Mouse (Mus musculus): ENCODE results near the gene H2-Aa. TPM values are rescaled to one million over a fixed set of nuclear protein-coding genes. Genes with fewer than 3 reads are reported as not detected.

The H2-Aa gene
- polyA plus RNA-seq, 1 experiment, result not detected

DNA sequence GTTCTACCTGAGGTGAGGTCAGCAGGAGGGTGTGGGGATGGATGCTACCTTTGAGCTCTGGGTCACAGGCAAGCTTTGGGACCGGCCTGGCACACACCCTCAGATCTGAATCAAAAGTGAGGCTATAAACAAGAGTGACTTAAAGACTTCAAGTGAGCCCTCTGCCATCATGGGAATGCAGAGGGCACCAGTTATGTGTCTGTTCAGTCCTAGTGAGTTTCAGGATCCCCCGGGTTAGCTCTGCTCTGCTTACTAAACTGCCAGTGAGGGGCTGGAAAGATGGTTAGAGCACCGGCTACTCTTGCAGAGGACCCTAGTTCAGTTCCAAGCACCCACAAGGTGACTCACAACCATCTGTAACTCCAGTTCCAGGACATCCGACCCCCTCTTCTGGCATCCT lies 4.9 kb upstream of the H2-Aa start:
- H3ac ChIP-seq (ENCODE audit: control insufficient read depth, insufficient read length), result no peak overlapping the region
- H3K4me2 ChIP-seq (ENCODE audit: low read depth), result no peak overlapping the region
- no peak for TF ChIP-seq CEBPB (IDR thresholded peaks at IDR 0.05; ENCODE audit: insufficient read depth, poor library complexity, severe bottlenecking)
- no peak for TF ChIP-seq USF1 (IDR thresholded peaks at IDR 0.05; ENCODE audit: low read depth)
- no peak for TF ChIP-seq REST (IDR thresholded peaks at IDR 0.05; ENCODE audit: insufficient read depth, insufficient read length)
- TF ChIP-seq MYOG (IDR thresholded peaks at IDR 0.05; ENCODE audit: control insufficient read depth in 1 of 3, insufficient read depth in 1 of 3, insufficient read length in 2 of 3, low read depth in 2 of 3), result no peak
- TF ChIP-seq MAX (IDR thresholded peaks at IDR 0.05; ENCODE audit: low read depth), result no peak
- no peak for TF ChIP-seq POLR2AphosphoS2 (IDR thresholded peaks at IDR 0.05; ENCODE audit: insufficient read length, low read depth)
- TF ChIP-seq TCF3 (IDR thresholded peaks at IDR 0.05; ENCODE audit: insufficient read length, low read depth), result no peak
- no peak for TF ChIP-seq TCF12 (IDR thresholded peaks at IDR 0.05; ENCODE audit: insufficient read depth, poor library complexity, severe bottlenecking)
- TF ChIP-seq E2F4 (IDR thresholded peaks at IDR 0.05; ENCODE audit: insufficient read depth), result no peak
- no peak for TF ChIP-seq MYOD1 (IDR thresholded peaks at IDR 0.05; ENCODE audit: control insufficient read depth in 1 of 3, insufficient read length in 2 of 3, low read depth in 2 of 3)
- H3K4me3 ChIP-seq, result no peak overlapping the region
- H3K36me3 ChIP-seq (ENCODE audit: control insufficient read depth, insufficient read depth), result no peaks in the 10 kb centered on the region
- peaks cover 5% of the 10 kb centered on the region for H3K27me3 ChIP-seq (ENCODE audit: control insufficient read depth, insufficient read depth, insufficient read length)
- no peaks in the 10 kb centered on the region for H3K79me2 ChIP-seq (ENCODE audit: control insufficient read depth, insufficient read depth)

DNA sequence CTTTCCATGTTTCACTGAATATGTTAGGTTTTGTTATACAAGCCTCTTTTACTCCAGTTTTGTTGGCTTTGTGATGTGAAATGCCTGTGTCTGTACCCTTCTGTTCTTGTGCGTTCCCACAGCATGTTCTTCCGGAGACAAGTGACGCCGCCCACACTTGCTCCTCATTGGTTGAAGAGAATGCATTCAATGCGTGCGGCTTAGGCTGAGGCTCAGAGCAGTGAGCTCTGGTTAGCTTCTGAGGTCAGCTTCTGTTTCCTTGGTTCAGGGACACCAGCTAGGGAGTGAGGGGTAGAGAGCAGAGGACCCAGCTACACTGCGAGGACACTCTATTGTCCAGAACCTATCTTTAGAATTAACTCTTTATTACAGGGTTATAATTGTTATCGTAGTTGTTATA lies 4.0 kb upstream of the H2-Aa start:
- Histone ChIP-seq H3K4me2 (ENCODE audit: low read depth) (no peak overlapping the region), H3K79me2 (ENCODE audit: control insufficient read depth, insufficient read depth) (no peaks in the 10 kb centered on the region), H3K4me3 (no peak overlapping the region), H3K36me3 (ENCODE audit: control insufficient read depth, insufficient read depth) (no peaks in the 10 kb centered on the region), H3ac (ENCODE audit: control insufficient read depth, insufficient read length) (no peak overlapping the region), H3K27me3 (ENCODE audit: control insufficient read depth, insufficient read depth, insufficient read length) (peaks cover 5% of the 10 kb centered on the region)
- no peak for TF ChIP-seq SRF (IDR thresholded peaks at IDR 0.05; ENCODE audit: control insufficient read depth, insufficient read length, low read depth)
- no peak for TF ChIP-seq MYOG (IDR thresholded peaks at IDR 0.05; ENCODE audit: control insufficient read depth in 1 of 3, insufficient read depth in 1 of 3, insufficient read length in 2 of 3, low read depth in 2 of 3)
- no peak for TF ChIP-seq USF1 (IDR thresholded peaks at IDR 0.05; ENCODE audit: low read depth)
- no peak for TF ChIP-seq TCF3 (IDR thresholded peaks at IDR 0.05; ENCODE audit: insufficient read length, low read depth)
- TF ChIP-seq MYOD1 (IDR thresholded peaks at IDR 0.05; ENCODE audit: control insufficient read depth in 1 of 3, insufficient read length in 2 of 3, low read depth in 2 of 3), result no peak
- no peak for TF ChIP-seq TCF12 (IDR thresholded peaks at IDR 0.05; ENCODE audit: insufficient read depth, poor library complexity, severe bottlenecking)
- no peak for TF ChIP-seq MAX (IDR thresholded peaks at IDR 0.05; ENCODE audit: low read depth)
- no peak for TF ChIP-seq POLR2AphosphoS2 (IDR thresholded peaks at IDR 0.05; ENCODE audit: insufficient read length, low read depth)
- TF ChIP-seq E2F4 (IDR thresholded peaks at IDR 0.05; ENCODE audit: insufficient read depth), result no peak
- no peak for TF ChIP-seq POLR2A (IDR thresholded peaks at IDR 0.05; ENCODE audit: insufficient read length, low read depth)

DNA sequence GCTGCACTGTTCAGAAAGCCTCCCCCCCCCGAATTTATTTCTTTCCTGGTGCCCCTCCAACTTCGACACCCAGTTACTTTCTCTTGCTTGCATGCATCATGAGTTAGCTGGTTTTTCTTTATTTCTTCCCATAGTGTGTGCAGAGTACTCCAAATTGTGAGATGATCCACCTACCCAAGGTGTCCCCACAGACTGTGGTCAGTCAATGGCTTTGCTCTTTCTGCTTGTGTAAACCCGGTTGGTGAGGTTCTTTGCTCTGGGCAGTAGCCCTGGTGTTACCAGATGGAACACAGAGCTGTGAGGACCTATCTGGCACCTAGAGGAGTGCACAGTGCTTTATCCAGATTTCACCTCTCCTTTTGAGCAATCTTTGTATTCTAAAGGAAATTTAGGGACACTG lies 508 bp upstream of the H2-Aa start:
- Histone ChIP-seq H3K4me3 (no peak overlapping the region), H3K36me3 (ENCODE audit: control insufficient read depth, insufficient read depth) (no peaks in the 10 kb centered on the region), H3K4me2 (ENCODE audit: low read depth) (no peak overlapping the region), H3ac (ENCODE audit: control insufficient read depth, insufficient read length) (no peak overlapping the region), H3K79me2 (ENCODE audit: control insufficient read depth, insufficient read depth) (no peaks in the 10 kb centered on the region), H3K27me3 (ENCODE audit: control insufficient read depth, insufficient read depth, insufficient read length) (no peaks in the 10 kb centered on the region)
- TF ChIP-seq USF1 (IDR thresholded peaks at IDR 0.05; ENCODE audit: low read depth), result no peak
- no peak for TF ChIP-seq CEBPB (IDR thresholded peaks at IDR 0.05; ENCODE audit: insufficient read depth, poor library complexity, severe bottlenecking)
- no peak for TF ChIP-seq POLR2AphosphoS2 (IDR thresholded peaks at IDR 0.05; ENCODE audit: insufficient read length, low read depth)
- no peak for TF ChIP-seq TCF3 (IDR thresholded peaks at IDR 0.05; ENCODE audit: insufficient read length, low read depth)
- TF ChIP-seq MYOG (IDR thresholded peaks at IDR 0.05; ENCODE audit: control insufficient read depth in 1 of 3, insufficient read depth in 1 of 3, insufficient read length in 2 of 3, low read depth in 2 of 3), result no peak
- TF ChIP-seq E2F4 (IDR thresholded peaks at IDR 0.05; ENCODE audit: insufficient read depth), result no peak

- H3K27me3 ChIP-seq (ENCODE audit: control insufficient read depth, insufficient read depth, insufficient read length), result no peaks in the 10 kb centered on the region
- H3K4me2 ChIP-seq (ENCODE audit: low read depth), result no peak overlapping the region
- no peak overlapping the region for H3K4me3 ChIP-seq
- no peak for TF ChIP-seq SRF (IDR thresholded peaks at IDR 0.05; ENCODE audit: control insufficient read depth, insufficient read length, low read depth)
- no peak for TF ChIP-seq TCF3 (IDR thresholded peaks at IDR 0.05; ENCODE audit: insufficient read length, low read depth)
- no peak for TF ChIP-seq POLR2AphosphoS2 (IDR thresholded peaks at IDR 0.05; ENCODE audit: insufficient read length, low read depth)
- TF ChIP-seq CEBPB (IDR thresholded peaks at IDR 0.05; ENCODE audit: insufficient read depth, poor library complexity, severe bottlenecking), result no peak
- no peak for TF ChIP-seq MAX (IDR thresholded peaks at IDR 0.05; ENCODE audit: low read depth)
- TF ChIP-seq USF1 (IDR thresholded peaks at IDR 0.05; ENCODE audit: low read depth), result no peak
- TF ChIP-seq E2F4 (IDR thresholded peaks at IDR 0.05; ENCODE audit: insufficient read depth), result no peak
- no peak for TF ChIP-seq POLR2A (IDR thresholded peaks at IDR 0.05; ENCODE audit: insufficient read length, low read depth)
- TF ChIP-seq REST (IDR thresholded peaks at IDR 0.05; ENCODE audit: insufficient read depth, insufficient read length), result no peak
- no peak for TF ChIP-seq MYOG (IDR thresholded peaks at IDR 0.05; ENCODE audit: control insufficient read depth in 1 of 3, insufficient read depth in 1 of 3, insufficient read length in 2 of 3, low read depth in 2 of 3)
- TF ChIP-seq TCF12 (IDR thresholded peaks at IDR 0.05; ENCODE audit: insufficient read depth, poor library complexity, severe bottlenecking), result no peak
- TF ChIP-seq MYOD1 (IDR thresholded peaks at IDR 0.05; ENCODE audit: control insufficient read depth in 1 of 3, insufficient read length in 2 of 3, low read depth in 2 of 3), result no peak
- no peaks in the 10 kb centered on the region for H3K79me2 ChIP-seq (ENCODE audit: control insufficient read depth, insufficient read depth)
- no peak overlapping the region for H3ac ChIP-seq (ENCODE audit: control insufficient read depth, insufficient read length)
- no peaks in the 10 kb centered on the region for H3K36me3 ChIP-seq (ENCODE audit: control insufficient read depth, insufficient read depth)
These were observed 624 bp downstream of the H2-Aa start for GRCm38 (mm10) chr17:34286999-34287398.

DNA sequence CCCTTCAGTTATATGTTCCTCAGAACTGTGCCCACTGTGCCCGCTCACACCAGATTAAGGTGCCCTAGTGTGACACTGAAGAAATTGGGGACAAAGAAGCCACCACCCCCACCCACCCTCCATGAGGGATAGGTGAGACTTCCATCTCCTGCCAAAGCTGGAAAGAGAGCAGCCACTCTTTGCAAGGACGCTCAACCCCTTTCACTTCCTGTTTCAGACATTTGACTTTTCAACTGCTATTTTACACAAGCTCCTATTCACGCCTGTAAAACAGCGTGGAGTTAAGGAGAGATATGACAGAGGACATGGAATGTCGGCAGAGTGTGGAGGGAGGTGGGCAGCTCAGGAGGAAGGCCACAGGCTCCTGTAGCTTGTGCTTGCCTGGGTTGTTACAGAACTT lies 1.1 kb downstream of the H2-Aa start:
- H3K36me3 ChIP-seq (ENCODE audit: control insufficient read depth, insufficient read depth), result no peaks in the 10 kb centered on the region
- H3ac ChIP-seq (ENCODE audit: control insufficient read depth, insufficient read length), result no peak overlapping the region
- no peaks in the 10 kb centered on the region for H3K27me3 ChIP-seq (ENCODE audit: control insufficient read depth, insufficient read depth, insufficient read length)
- H3K4me3 ChIP-seq, result no peak overlapping the region
- H3K4me2 ChIP-seq (ENCODE audit: low read depth), result no peak overlapping the region
- H3K79me2 ChIP-seq (ENCODE audit: control insufficient read depth, insufficient read depth), result no peaks in the 10 kb centered on the region
- TF ChIP-seq USF1 (IDR thresholded peaks at IDR 0.05; ENCODE audit: low read depth), result no peak
- no peak for TF ChIP-seq CEBPB (IDR thresholded peaks at IDR 0.05; ENCODE audit: insufficient read depth, poor library complexity, severe bottlenecking)
- no peak for TF ChIP-seq MYOD1 (IDR thresholded peaks at IDR 0.05; ENCODE audit: control insufficient read depth in 1 of 3, insufficient read length in 2 of 3, low read depth in 2 of 3)
- TF ChIP-seq E2F4 (IDR thresholded peaks at IDR 0.05; ENCODE audit: insufficient read depth), result no peak
- TF ChIP-seq TCF3 (IDR thresholded peaks at IDR 0.05; ENCODE audit: insufficient read length, low read depth), result no peak
- TF ChIP-seq MAX (IDR thresholded peaks at IDR 0.05; ENCODE audit: low read depth), result no peak
- TF ChIP-seq SRF (IDR thresholded peaks at IDR 0.05; ENCODE audit: control insufficient read depth, insufficient read length, low read depth), result no peak
- no peak for TF ChIP-seq POLR2AphosphoS2 (IDR thresholded peaks at IDR 0.05; ENCODE audit: insufficient read length, low read depth)
- TF ChIP-seq MYOG (IDR thresholded peaks at IDR 0.05; ENCODE audit: control insufficient read depth in 1 of 3, insufficient read depth in 1 of 3, insufficient read length in 2 of 3, low read depth in 2 of 3), result no peak
- TF ChIP-seq TCF12 (IDR thresholded peaks at IDR 0.05; ENCODE audit: insufficient read depth, poor library complexity, severe bottlenecking), result no peak
- no peak for TF ChIP-seq POLR2A (IDR thresholded peaks at IDR 0.05; ENCODE audit: insufficient read length, low read depth)
